Mouse (Mus musculus) embryo, embryonic 11.5 days (tissue): ENCODE data around the gene Mmp8.

Source experiments
- DNase-seq: peaks from one replicate; pipeline ENCODE4 v3.0.0-alpha.2; 2012; ENCODE audit warnings: low read depth, low spot score

Mmp8 gene

GRCm38 (mm10) chr9:7558221-7559017 is at the start of gene Mmp8:
Gene Mmp8, plus strand, starts transcription at chr9:7558456.
- DNase-seq, result no peak

GRCm38 (mm10) chr9:7509619-7510233 is 48.5 kb upstream of the Mmp8 start:
- no peak for DNase-seq

- no peak for DNase-seq
These were observed 40.2 kb upstream of the Mmp8 start for GRCm38 (mm10) chr9:7517944-7518571.

GRCm38 (mm10) chr9:7526255-7526940 is 31.9 kb upstream of the Mmp8 start:
- no peak for DNase-seq

- no peak for DNase-seq
These were observed 15.5 kb upstream of the Mmp8 start for GRCm38 (mm10) chr9:7542763-7543162.

GRCm38 (mm10) chr9:7544923-7545457 is 13.3 kb upstream of the Mmp8 start:
- no peak for DNase-seq

GRCm38 (mm10) chr9:7545471-7545870 is 12.8 kb upstream of the Mmp8 start:
- peak; percentile 7 for DNase-seq

GRCm38 (mm10) chr9:7545920-7546319 is 12.3 kb upstream of the Mmp8 start:
- no peak for DNase-seq

- no peak for DNase-seq
These were observed 6.3 kb upstream of the Mmp8 start for GRCm38 (mm10) chr9:7551943-7552342.

GRCm38 (mm10) chr9:7553536-7553935 is 4.7 kb upstream of the Mmp8 start:
- no peak for DNase-seq

GRCm38 (mm10) chr9:7554382-7554781 is 3.9 kb upstream of the Mmp8 start:
- DNase-seq, result peak; percentile 3

GRCm38 (mm10) chr9:7560026-7560425 is 1.8 kb downstream of the Mmp8 start:
- no peak for DNase-seq

- no peak for DNase-seq
These were observed 9.1 kb downstream of the Mmp8 start for GRCm38 (mm10) chr9:7567376-7567775.

- DNase-seq, result no peak
These were observed 9.7 kb downstream of the Mmp8 start for GRCm38 (mm10) chr9:7567923-7568322.

GRCm38 (mm10) chr9:7570485-7570884 is 12.2 kb downstream of the Mmp8 start:
- DNase-seq, result no peak

- DNase-seq, result no peak
These were observed 12.9 kb downstream of the Mmp8 start, which contains the start of gene Mmp27 for GRCm38 (mm10) chr9:7571162-7571561. Gene Mmp27, plus strand, starts transcription at chr9:7571396.

GRCm38 (mm10) chr9:7572188-7572587 is 13.9 kb downstream of the Mmp8 start:
- no peak for DNase-seq

GRCm38 (mm10) chr9:7572663-7573308 is 14.5 kb downstream of the Mmp8 start:
- DNase-seq, result no peak

- no peak for DNase-seq
These were observed 17.3 kb downstream of the Mmp8 start for GRCm38 (mm10) chr9:7575526-7575925.

- DNase-seq, result no peak
These were observed 19.1 kb downstream of the Mmp8 start for GRCm38 (mm10) chr9:7577371-7577770.

GRCm38 (mm10) chr9:7590063-7590462 is 31.8 kb downstream of the Mmp8 start:
- no peak for DNase-seq
